Mouse (Mus musculus) kidney, embryonic 15.5 days (tissue): ENCODE measurements around the gene Wbp2. TPM values are rescaled to one million over a fixed set of nuclear protein-coding genes. Genes with fewer than 3 reads are reported as not detected.

Experiments used
- ATAC-seq: fragments of 200-750 bp; cut with Nextera tagmentation; replicated peaks from 2 replicates; pipeline ENCODE4 v1.8.0; 2017; ENCODE audit warnings: moderate TSS enrichment; ENCODE audit not compliant: low FRiP score
- H3K27ac ChIP-seq: fragments of 300-500 bp; sonication (generic); 2 replicates; pipeline ENCODE4 v1.5.1; 2015; ENCODE audit warnings: mild to moderate bottlenecking, inconsistent platforms
- H3K27me3 ChIP-seq: fragments of 300-500 bp; sonication (generic); 2 replicates; pipeline ENCODE4 v1.6.1; 2015; ENCODE audit warnings: inconsistent platforms
- H3K36me3 ChIP-seq: fragments of 300-500 bp; sonication (generic); 2 replicates; pipeline ENCODE4 v1.6.1; 2015; ENCODE audit warnings: inconsistent platforms
- H3K4me1 ChIP-seq: fragments of 300-500 bp; sonication (generic); 2 replicates; pipeline ENCODE4 v1.6.1; 2015; ENCODE audit warnings: inconsistent platforms
- H3K4me2 ChIP-seq: fragments of 300-500 bp; sonication (generic); 2 replicates; pipeline ENCODE4 v1.6.1; 2015; ENCODE audit warnings: moderate library complexity, mild to moderate bottlenecking, inconsistent platforms
- H3K4me3 ChIP-seq: fragments of 300-500 bp; sonication (generic); replicated peaks from 2 replicates; pipeline ENCODE4 v1.5.1; 2015; ENCODE audit warnings: mild to moderate bottlenecking, inconsistent platforms
- H3K9ac ChIP-seq: fragments of 300-500 bp; sonication (generic); 2 replicates; pipeline ENCODE4 v1.6.1; 2015; ENCODE audit warnings: mild to moderate bottlenecking, inconsistent platforms
- H3K9me3 ChIP-seq: fragments of 300-500 bp; sonication (generic); replicated peaks from 2 replicates; pipeline ENCODE4 v1.6.1; 2016; ENCODE audit warnings: inconsistent platforms
- WGBS: fragments of 180-500 bp; shearing (Covaris S2); methylation state at CpG from one replicate; pipeline ENCODE4 v1.1.7; 2015; ENCODE audit warnings: mixed read lengths; 5-methylcytosine and 5-hydroxymethylcytosine counted together
- polyA plus RNA-seq: library from polyadenylated mRNA; unstranded; fragments of >200 nt; fragmentation: Nextera tagmentation; extraction: Ambion mirVana; gene quantifications from 2 replicates; pipeline ENCODE4 v1.2.1, GENCODE M21; 2015

Wbp2 gene
- polyA plus RNA-seq, 1 experiment from 2014 or later, result 101 TPM

DNA sequence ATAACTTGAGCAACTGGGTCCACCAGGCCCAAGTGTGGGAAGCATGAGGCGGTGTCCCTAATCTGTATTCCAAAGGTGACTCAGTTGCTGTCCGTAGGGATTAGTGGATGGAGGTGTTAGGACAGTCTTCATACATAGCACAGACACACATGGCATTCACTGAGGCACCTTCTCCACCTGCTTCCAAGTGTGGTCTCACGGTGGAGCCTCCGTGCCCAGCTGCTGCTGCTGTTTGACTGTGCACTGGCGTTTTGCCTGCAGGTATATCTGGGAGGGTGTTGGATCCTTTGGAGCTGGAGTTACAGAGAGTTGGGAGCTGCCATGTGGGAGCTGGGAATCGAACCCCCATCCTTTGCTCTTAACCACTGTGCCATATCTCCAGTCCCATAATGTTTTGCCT, 52.2 kb downstream of the Wbp2 start:
- Histone ChIP-seq H3K27ac (no peak overlapping the region), H3K9me3 (no peaks in the 10 kb centered on the region), H3K27me3 (no peaks in the 10 kb centered on the region), H3K9ac (no peak overlapping the region), H3K4me3 (no peak overlapping the region), H3K4me2 (no peak overlapping the region), H3K36me3 (peaks cover 24% of the 10 kb centered on the region), H3K4me1 (peaks cover 21% of the 10 kb centered on the region)
- WGBS, result 90% methylated on average over 6 of the region's 6 CpGs
- no peak for ATAC-seq

- ATAC-seq, result peak; percentile 19; the same call in 1 of the 2 replicates
Measured at GRCm38 (mm10) chr11:116030898-116031845, 55.6 kb downstream of the Wbp2 start.

DNA sequence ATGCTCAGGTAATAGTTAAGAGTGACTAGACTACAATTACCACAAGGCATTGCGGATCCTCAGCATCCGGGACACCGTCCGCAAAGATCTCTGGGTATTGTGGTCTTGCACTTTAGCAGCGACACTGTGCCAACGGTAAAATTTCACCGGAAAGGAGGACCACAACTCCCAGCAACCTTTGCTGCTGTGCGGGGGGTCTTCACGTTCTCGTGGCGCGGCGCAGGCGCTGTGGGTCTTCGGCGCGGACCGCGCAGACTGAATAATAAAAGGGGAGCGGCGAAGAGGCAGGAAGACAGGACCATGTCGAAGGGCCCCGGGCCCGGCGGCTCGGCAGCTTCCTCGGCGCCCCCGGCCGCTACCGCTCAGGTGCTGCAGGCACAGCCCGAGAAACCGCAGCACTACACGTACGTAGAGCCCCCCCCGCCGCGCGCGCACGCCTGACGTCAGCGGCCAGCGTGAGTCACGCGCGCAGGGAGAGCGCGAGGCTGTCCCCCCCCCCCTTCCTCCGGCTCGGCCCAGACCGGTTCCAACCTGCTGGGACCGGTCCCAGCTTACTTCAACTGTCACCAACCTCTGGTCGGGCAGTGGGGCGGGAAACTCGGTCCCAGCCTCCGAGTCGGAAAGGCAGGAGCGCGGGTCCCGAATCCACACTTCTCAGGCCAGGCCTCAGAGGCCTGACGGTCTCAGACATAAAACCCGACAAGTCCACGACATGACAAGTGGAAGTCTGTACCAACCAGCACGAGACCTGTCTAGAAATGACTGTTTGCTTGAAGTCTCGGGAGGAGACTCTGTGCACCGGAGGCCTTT, 56.5 kb downstream of the Wbp2 start, which contains the start of gene Unk:
Gene Unk, plus strand, starts transcription at position 235 of the 810 bp plus-strand sequence.
- peak within 1 kb of the TSS; percentile 78 for H3K4me2 ChIP-seq
- peak within 1 kb of the TSS; percentile 100 for H3K27ac ChIP-seq
- ATAC-seq, result peak; percentile 95
- peak within 1 kb of the TSS; percentile 83 for H3K9ac ChIP-seq
- H3K9me3 ChIP-seq, result no peaks in the 10 kb centered on the region
- peaks cover 25% of the 10 kb centered on the region for H3K4me1 ChIP-seq
- WGBS, result under 1% methylated on average over 67 of the region's 67 CpGs
- peak within 1 kb of the TSS; percentile 71 for H3K4me3 ChIP-seq
- H3K36me3 ChIP-seq, result peaks cover 9% of the 10 kb centered on the region; the same call in 1 of the 2 replicates
- H3K27me3 ChIP-seq, result no peaks in the 10 kb centered on the region

More at GRCm38 (mm10) chr11:116030898-116031845, 55.6 kb downstream of the Wbp2 start:
- Histone ChIP-seq H3K9me3 (no peaks in the 10 kb centered on the region), H3K4me2 (peak overlapping the region; percentile 78), H3K27me3 (no peaks in the 10 kb centered on the region), H3K27ac (peak overlapping the region; percentile 100), H3K9ac (peak overlapping the region; percentile 83), H3K4me3 (peak overlapping the region; percentile 71), H3K4me1 (peaks cover 25% of the 10 kb centered on the region), H3K36me3 (peaks cover 9% of the 10 kb centered on the region; the same call in 1 of the 2 replicates)
- WGBS, result 24% methylated on average over 14 of the region's 14 CpGs

DNA sequence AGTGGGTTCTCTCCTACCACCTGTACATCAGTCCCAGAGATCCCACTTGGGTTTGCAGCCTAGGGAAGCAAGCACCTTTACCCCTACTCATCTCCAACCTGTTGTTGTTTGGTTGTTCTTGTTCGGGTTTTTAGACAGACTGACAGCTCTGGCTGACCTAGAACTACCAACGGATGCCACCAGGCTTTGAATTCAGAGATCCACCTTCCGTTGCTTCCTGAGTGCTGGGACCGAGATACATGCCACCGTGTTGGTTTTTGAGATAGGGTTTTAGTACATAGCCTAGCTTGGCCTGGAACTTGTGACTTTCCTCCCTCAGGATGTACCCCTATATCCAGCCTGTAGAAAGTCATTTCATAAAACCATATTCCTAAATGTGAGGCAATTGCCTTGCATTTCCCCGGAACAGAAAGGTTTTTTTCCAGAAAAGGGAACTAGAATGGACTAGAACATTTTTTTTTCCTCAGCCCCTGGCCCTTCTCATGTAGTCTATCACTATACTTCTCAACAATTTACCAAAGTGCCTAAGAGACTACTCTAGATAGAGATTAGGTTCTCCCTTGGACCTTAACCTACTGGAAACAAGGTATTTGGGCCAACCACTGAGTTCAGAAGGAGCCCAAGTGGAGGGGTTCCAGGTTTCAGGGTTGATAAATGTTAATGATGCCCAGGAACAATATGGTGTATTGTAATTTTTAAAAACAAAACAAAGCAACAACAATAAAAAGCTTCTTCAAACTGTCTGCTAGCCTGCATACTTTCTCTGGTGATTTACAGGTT, 57.5 kb downstream of the Wbp2 start:
- H3K9ac ChIP-seq, result peak overlapping the region; percentile 35; the same call in 1 of the 2 replicates
- H3K4me3 ChIP-seq, result peak overlapping the region; percentile 71
- no peaks in the 10 kb centered on the region; the same call in 1 of the 2 replicates for H3K36me3 ChIP-seq
- 86% methylated on average over 6 of the region's 6 CpGs for WGBS
- peaks cover 25% of the 10 kb centered on the region for H3K4me1 ChIP-seq
- no peak for ATAC-seq
- no peaks in the 10 kb centered on the region for H3K27me3 ChIP-seq
- no peaks in the 10 kb centered on the region for H3K9me3 ChIP-seq
- H3K27ac ChIP-seq, result peak overlapping the region; percentile 78
- H3K4me2 ChIP-seq, result peak overlapping the region; percentile 78

Other genes starting within 250 kb of the Wbp2 start
- gene Myo15b, start 228.6 kb downstream of the Wbp2 start, polyA plus RNA-seq, result 8.0 and 11.1 TPM in 2 replicates
- gene Smim5, start 187.0 kb downstream of the Wbp2 start, polyA plus RNA-seq, result 3.9 and 4.1 TPM in 2 replicates
- gene Smim6, start 175.0 kb downstream of the Wbp2 start, polyA plus RNA-seq, result 9.1 and 9.9 TPM in 2 replicates
- 41.6 and 44.5 TPM in 2 replicates for gene Sap30bp, start 153.7 kb downstream of the Wbp2 start, polyA plus RNA-seq
- 21.3 and 24.3 TPM in 2 replicates for gene Recql5, start 153.5 kb downstream of the Wbp2 start, polyA plus RNA-seq
- 2.1 and 2.7 TPM in 2 replicates for gene Itgb4, start 112.3 kb downstream of the Wbp2 start, polyA plus RNA-seq
- gene Galk1, start 74.3 kb downstream of the Wbp2 start, polyA plus RNA-seq, result 194 and 208 TPM in 2 replicates
- 1,673 and 1,817 TPM in 2 replicates for gene H3f3b, start 59.0 kb downstream of the Wbp2 start, polyA plus RNA-seq
- 37.3 and 40.1 TPM in 2 replicates for gene Unk, start 56.7 kb downstream of the Wbp2 start, polyA plus RNA-seq
- gene Unc13d, start 9.0 kb downstream of the Wbp2 start, polyA plus RNA-seq, result 1.3 and 1.5 TPM in 2 replicates
- 21.4 and 24.6 TPM in 2 replicates for gene Trim47, start 40.2 kb upstream of the Wbp2 start, polyA plus RNA-seq
- gene Trim65, start 44.1 kb upstream of the Wbp2 start, polyA plus RNA-seq, result 4.5 and 5.4 TPM in 2 replicates
- 102 and 112 TPM in 2 replicates for gene Mrpl38, start 51.9 kb upstream of the Wbp2 start, polyA plus RNA-seq
- gene Fbf1, start 81.2 kb upstream of the Wbp2 start, polyA plus RNA-seq, result 37.4 and 41.4 TPM in 2 replicates
- 75.6 and 79.4 TPM in 2 replicates for gene Ten1, start 111.9 kb upstream of the Wbp2 start, polyA plus RNA-seq
- 32.6 and 35.9 TPM in 2 replicates for gene Acox1, start 112.0 kb upstream of the Wbp2 start, polyA plus RNA-seq
- gene Evpl, start 151.1 kb upstream of the Wbp2 start, polyA plus RNA-seq, result 2.8 and 2.9 TPM in 2 replicates
- 91.3 and 96.5 TPM in 2 replicates for gene Srp68, start 187.2 kb upstream of the Wbp2 start, polyA plus RNA-seq
- gene Galr2, start 193.9 kb upstream of the Wbp2 start, polyA plus RNA-seq, result 0.22 and 0.32 TPM in 2 replicates
- gene Exoc7, start 220.2 kb upstream of the Wbp2 start, polyA plus RNA-seq, result 61.8 and 64.0 TPM in 2 replicates
- 2.9 TPM in 2 replicates for gene Foxj1, start 248.4 kb upstream of the Wbp2 start, polyA plus RNA-seq